ENCODE assay signal across 9 mouse cellular contexts in the genomic region with DNA sequence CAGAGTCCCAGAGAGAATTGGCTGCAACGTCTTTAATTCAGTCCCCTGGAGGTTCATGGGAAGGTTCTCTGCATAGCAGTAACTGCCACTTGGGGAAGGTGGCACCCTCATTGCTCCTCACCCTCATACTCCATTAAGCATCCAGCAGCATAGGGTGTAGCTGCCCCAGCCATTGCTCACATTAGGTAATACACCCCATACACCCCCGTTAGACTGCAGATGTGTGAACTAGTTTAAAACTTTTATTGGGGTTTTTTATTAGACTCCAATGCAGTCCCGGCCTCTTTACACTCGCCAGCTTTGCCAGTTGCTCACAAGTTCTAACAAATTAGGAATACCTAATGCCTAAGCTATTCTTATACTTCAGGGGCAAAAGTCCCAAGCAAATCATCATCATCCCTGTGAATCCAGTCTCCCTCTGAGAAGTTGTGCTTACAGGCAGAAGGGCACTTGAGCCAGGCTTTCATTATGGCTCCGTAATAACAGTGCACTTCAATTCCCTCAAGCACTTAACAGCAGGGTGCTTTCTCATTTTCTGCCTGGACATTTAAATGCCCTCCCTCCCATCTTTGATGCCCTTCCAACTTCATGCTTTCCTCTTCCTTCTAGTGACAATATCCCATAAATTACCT.
"Had no signal": no experiment of that assay in that cellular context is flagged by ENCODE, and none has a peak within 500 bp of the region (broad histone marks: within the 10 kb centered on the region; RNA-seq: fewer than 3 reads in every experiment).

No protein-coding gene starts in this region.

- H3K9me3 ChIP-seq: intestine, embryonic 15.5 days; liver, embryonic 12.5 days; midbrain, embryonic 13.5 days; neural tube, embryonic 12.5 days had no signal

- DNase-seq: kidney, adult 18-20 months; kidney, postnatal 14 days; lung, postnatal 36 days; right cerebral cortex, postnatal 14 days; thymus, postnatal 4 days had no signal

- H3K27ac ChIP-seq: intestine, embryonic 15.5 days; liver, embryonic 12.5 days; midbrain, embryonic 13.5 days; neural tube, embryonic 12.5 days had no signal

- H3K4me2 ChIP-seq: intestine, embryonic 15.5 days; liver, embryonic 12.5 days; midbrain, embryonic 13.5 days; neural tube, embryonic 12.5 days had no signal

- H3K4me1 ChIP-seq: intestine, embryonic 15.5 days; liver, embryonic 12.5 days; midbrain, embryonic 13.5 days; neural tube, embryonic 12.5 days had no signal

- H3K9ac ChIP-seq: intestine, embryonic 15.5 days; liver, embryonic 12.5 days; midbrain, embryonic 13.5 days; neural tube, embryonic 12.5 days had no signal

- H3K36me3 ChIP-seq: intestine, embryonic 15.5 days; liver, embryonic 12.5 days; midbrain, embryonic 13.5 days; neural tube, embryonic 12.5 days had no signal

- ATAC-seq: intestine, embryonic 15.5 days; liver, embryonic 12.5 days; midbrain, embryonic 13.5 days had no signal

- H3K27me3 ChIP-seq: intestine, embryonic 15.5 days; liver, embryonic 12.5 days; midbrain, embryonic 13.5 days; neural tube, embryonic 12.5 days had no signal

- H3K4me3 ChIP-seq: intestine, embryonic 15.5 days; liver, embryonic 12.5 days; midbrain, embryonic 13.5 days; neural tube, embryonic 12.5 days had no signal
